Mouse (Mus musculus): ENCODE results near the gene Ppp1r32.

GRCm38 (mm10) chr19:10431410-10431809 lies 51.3 kb downstream of the Ppp1r32 start:
- TF ChIP-seq MYOD1 (IDR thresholded peaks at IDR 0.05; ENCODE audit: control insufficient read depth, insufficient read length, low read depth) (no peak), CTCF (IDR thresholded peaks at IDR 0.05; ENCODE audit: control insufficient read depth, insufficient read depth, insufficient read length) (no peak), MAX (IDR thresholded peaks at IDR 0.05) (no peak), CEBPB (IDR thresholded peaks at IDR 0.05; ENCODE audit: low read depth) (no peak), USF1 (IDR thresholded peaks at IDR 0.05; ENCODE audit: low read depth) (no peak), MYOG (IDR thresholded peaks at IDR 0.05; ENCODE audit: control insufficient read depth, extremely low read depth, insufficient read length) (no peak), FOSL1 (IDR thresholded peaks at IDR 0.05; ENCODE audit: insufficient read depth, low read length, poor library complexity, severe bottlenecking) (no peak)
